Mouse (Mus musculus) hindbrain, embryonic 12.5 days (tissue): ENCODE results near the gene Arhgap17. TPM values are rescaled to one million over a fixed set of nuclear protein-coding genes. Genes with fewer than 3 reads are reported as not detected.

Experiments
- ATAC-seq: fragments of 200-750 bp; cut with Nextera tagmentation; 2 replicates; pipeline ENCODE4 v1.8.0; 2017; ENCODE audit warnings: moderate TSS enrichment; ENCODE audit not compliant: low FRiP score
- H3K27ac ChIP-seq: fragments of 300-500 bp; sonication (generic); 2 replicates; pipeline ENCODE4 v1.5.1; 2016; ENCODE audit warnings: mild to moderate bottlenecking
- H3K27me3 ChIP-seq: fragments of 300-500 bp; sonication (generic); 2 replicates; pipeline ENCODE4 v1.6.1; 2016; ENCODE audit warnings: mild to moderate bottlenecking
- H3K36me3 ChIP-seq: fragments of 300-500 bp; sonication (generic); 2 replicates; pipeline ENCODE4 v1.6.1; 2016; ENCODE audit warnings: mild to moderate bottlenecking
- H3K4me1 ChIP-seq: fragments of 300-500 bp; sonication (generic); 2 replicates; pipeline ENCODE4 v1.6.1; 2016
- H3K4me2 ChIP-seq: fragments of 300-500 bp; sonication (generic); replicated peaks from 2 replicates; pipeline ENCODE4 v1.6.1; 2016; ENCODE audit warnings: mild to moderate bottlenecking
- H3K4me3 ChIP-seq: fragments of 300-500 bp; sonication (generic); 2 replicates; pipeline ENCODE4 v1.5.1; 2016; ENCODE audit warnings: mild to moderate bottlenecking
- H3K9ac ChIP-seq: fragments of 300-500 bp; sonication (generic); 2 replicates; pipeline ENCODE4 v1.6.1; 2016; ENCODE audit warnings: mild to moderate bottlenecking, moderate library complexity
- H3K9me3 ChIP-seq: fragments of 300-500 bp; sonication (generic); replicated peaks from 2 replicates; pipeline ENCODE4 v1.6.1; 2016; ENCODE audit warnings: mild to moderate bottlenecking
- WGBS: fragments of 180-500 bp; shearing (Covaris S2); methylation state at CpG from one replicate; pipeline ENCODE4 v1.1.7; 2016; 5-methylcytosine and 5-hydroxymethylcytosine counted together
- polyA plus RNA-seq: library from polyadenylated mRNA; unstranded; fragments of >200 nt; fragmentation: Nextera tagmentation; extraction: Ambion mirVana; gene quantifications from 2 replicates; pipeline ENCODE4 v1.2.1, GENCODE M21; 2016

Gene Arhgap17
- polyA plus RNA-seq = 23.7 and 25.2 TPM in 2 replicates

DNA sequence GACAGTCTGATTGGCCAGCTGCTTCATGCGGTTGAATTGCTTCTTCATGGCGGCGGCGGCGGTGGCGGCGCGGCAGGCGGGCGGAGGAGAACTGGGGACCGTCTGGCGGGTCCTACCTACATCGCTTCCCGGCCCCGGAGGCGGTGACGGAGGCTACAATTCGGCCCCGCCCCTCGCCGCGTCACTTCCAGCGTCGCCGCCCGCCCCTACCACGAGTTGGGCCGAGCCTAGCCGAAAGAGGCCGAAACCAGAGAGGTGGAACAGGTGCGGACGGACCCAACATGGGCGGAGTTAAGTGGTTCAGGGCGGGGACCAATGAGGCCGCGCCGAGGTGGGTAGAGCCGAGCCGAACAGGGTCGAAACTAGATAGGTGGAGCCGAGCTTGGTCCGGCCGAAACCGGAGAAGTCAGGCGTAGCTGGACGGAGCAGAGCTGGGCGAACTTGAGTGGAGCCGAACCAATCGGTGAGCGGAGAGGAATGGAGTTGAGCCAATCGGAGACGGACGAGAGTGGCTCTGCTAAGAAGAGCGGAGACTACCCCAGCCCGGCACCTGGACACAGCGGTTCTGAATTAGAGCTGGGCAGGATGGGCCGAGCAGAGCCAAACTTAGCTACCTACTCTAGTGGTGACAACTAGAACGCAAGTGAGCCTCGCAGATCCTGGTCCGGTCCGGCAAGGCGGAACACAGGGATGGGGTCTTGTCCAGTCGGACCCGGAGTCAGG, at the start of gene Arhgap17, which contains the start of gene Lcmt1:
Arhgap17 (minus strand) TSS at position 157 of the 723 bp plus-strand sequence.
Lcmt1 (plus strand) TSS at position 26 of the 723 bp plus-strand sequence.
- Histone ChIP-seq H3K4me3 (peak within 1 kb of the TSS; percentile 82), H3K9ac (peak within 1 kb of the TSS; percentile 90), H3K27me3 (no peaks in the 10 kb centered on the region; the same call in 1 of the 2 replicates), H3K4me2 (peak within 1 kb of the TSS; percentile 82), H3K9me3 (no peaks in the 10 kb centered on the region), H3K36me3 (no peaks in the 10 kb centered on the region), H3K27ac (peak within 1 kb of the TSS; percentile 92), H3K4me1 (peaks cover 30% of the 10 kb centered on the region)
- ATAC-seq = peak; percentile 97
- under 1% methylated on average over 64 of the region's 64 CpGs for WGBS

DNA sequence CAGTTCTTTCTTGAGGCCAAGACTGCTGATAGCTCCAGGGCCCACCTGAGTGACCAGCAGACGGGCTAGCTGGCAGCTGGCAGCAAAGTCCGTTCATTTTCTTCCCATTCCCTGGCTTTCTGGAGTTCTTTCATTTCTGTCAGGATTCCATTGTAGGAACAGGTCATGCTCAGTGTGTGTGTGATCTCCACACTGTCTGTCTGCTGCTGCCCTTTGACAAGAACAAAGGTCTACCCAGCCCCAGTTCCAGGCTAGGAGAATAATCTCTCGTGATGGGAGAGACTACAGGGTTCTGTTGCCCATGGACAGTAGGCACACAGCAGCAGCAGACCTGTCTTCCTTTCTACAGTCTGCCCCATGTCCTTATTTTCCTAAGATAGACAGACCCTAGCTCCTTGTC, 47.9 kb upstream of the Arhgap17 start:
- H3K9ac ChIP-seq = no peak overlapping the region
- no peak for ATAC-seq
- no peaks in the 10 kb centered on the region for H3K27me3 ChIP-seq
- no peak overlapping the region for H3K27ac ChIP-seq
- H3K4me3 ChIP-seq = no peak overlapping the region
- no peak overlapping the region for H3K4me2 ChIP-seq
- H3K36me3 ChIP-seq = peaks cover 44% of the 10 kb centered on the region
- H3K9me3 ChIP-seq = no peaks in the 10 kb centered on the region
- no peaks in the 10 kb centered on the region for H3K4me1 ChIP-seq
- 90% methylated on average over 3 of the region's 3 CpGs for WGBS

DNA sequence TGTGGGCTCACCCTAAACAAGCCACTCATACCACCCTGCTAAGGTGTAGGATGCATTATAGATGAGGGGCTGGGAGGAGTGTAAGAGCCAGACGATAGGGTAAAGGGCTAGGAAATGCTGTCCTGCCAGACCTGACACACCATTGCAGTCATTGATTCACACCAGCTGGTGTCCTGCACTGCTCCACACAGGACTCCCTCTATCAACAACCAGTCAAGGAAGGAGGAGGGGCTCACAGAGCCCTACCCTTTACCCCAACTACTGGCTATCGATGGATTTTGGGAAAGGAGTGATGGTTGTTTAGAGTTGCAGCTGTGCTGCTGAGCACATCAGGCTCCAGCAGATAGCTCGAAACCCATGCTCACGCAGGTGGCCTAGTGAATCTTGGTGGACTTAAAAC, 47.1 kb upstream of the Arhgap17 start:
- Histone ChIP-seq H3K27ac (no peak overlapping the region), H3K9ac (no peak overlapping the region), H3K4me1 (no peaks in the 10 kb centered on the region), H3K27me3 (no peaks in the 10 kb centered on the region), H3K4me3 (no peak overlapping the region), H3K36me3 (peaks cover 42% of the 10 kb centered on the region), H3K4me2 (no peak overlapping the region), H3K9me3 (no peaks in the 10 kb centered on the region)
- ATAC-seq = no peak
- 87% methylated on average over 4 of the region's 4 CpGs for WGBS

GRCm38 (mm10) chr7:123412143-123412542, 42.4 kb upstream of the Arhgap17 start:
- Histone ChIP-seq H3K4me3 (no peak overlapping the region), H3K9me3 (no peaks in the 10 kb centered on the region), H3K27ac (no peak overlapping the region), H3K36me3 (peaks cover 35% of the 10 kb centered on the region), H3K27me3 (no peaks in the 10 kb centered on the region), H3K4me1 (no peaks in the 10 kb centered on the region), H3K4me2 (no peak overlapping the region), H3K9ac (no peak overlapping the region)
- ATAC-seq = no peak
- WGBS = 92% methylated on average over 3 of the region's 3 CpGs

GRCm38 (mm10) chr7:123411109-123411508, 41.4 kb upstream of the Arhgap17 start:
- H3K9ac ChIP-seq = no peak overlapping the region
- 89% methylated on average over 1 of the region's 1 CpGs for WGBS
- H3K9me3 ChIP-seq = no peaks in the 10 kb centered on the region
- no peak overlapping the region for H3K4me3 ChIP-seq
- H3K4me2 ChIP-seq = no peak overlapping the region
- H3K27ac ChIP-seq = no peak overlapping the region
- H3K36me3 ChIP-seq = peaks cover 41% of the 10 kb centered on the region
- no peaks in the 10 kb centered on the region for H3K27me3 ChIP-seq
- no peak for ATAC-seq
- no peaks in the 10 kb centered on the region for H3K4me1 ChIP-seq

DNA sequence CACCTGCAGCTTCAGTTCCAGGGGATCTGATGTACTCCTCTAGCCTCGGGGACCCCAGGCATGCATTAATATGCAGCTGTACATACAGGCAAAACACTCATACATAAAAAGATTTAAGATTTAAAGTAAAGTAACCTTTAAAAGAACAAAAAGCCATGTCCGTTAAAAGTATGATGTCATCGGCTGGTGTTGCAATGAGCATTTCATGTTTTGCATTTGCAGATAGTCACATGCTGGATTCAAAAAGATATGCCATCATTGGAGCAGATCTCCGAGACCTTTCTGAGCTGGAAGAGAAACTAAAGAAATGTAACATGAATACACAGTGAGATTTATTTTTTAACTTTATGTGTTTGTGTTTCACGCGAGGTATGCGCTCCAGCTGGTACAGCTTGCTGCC, 40.8 kb upstream of the Arhgap17 start:
- ATAC-seq = no peak
- peaks cover 47% of the 10 kb centered on the region for H3K36me3 ChIP-seq
- no peak overlapping the region for H3K27ac ChIP-seq
- no peaks in the 10 kb centered on the region for H3K9me3 ChIP-seq
- H3K4me3 ChIP-seq = no peak overlapping the region
- no peak overlapping the region for H3K4me2 ChIP-seq
- no peak overlapping the region for H3K9ac ChIP-seq
- no peaks in the 10 kb centered on the region for H3K27me3 ChIP-seq
- no peaks in the 10 kb centered on the region for H3K4me1 ChIP-seq
- 97% methylated on average over 7 of the region's 7 CpGs for WGBS

DNA sequence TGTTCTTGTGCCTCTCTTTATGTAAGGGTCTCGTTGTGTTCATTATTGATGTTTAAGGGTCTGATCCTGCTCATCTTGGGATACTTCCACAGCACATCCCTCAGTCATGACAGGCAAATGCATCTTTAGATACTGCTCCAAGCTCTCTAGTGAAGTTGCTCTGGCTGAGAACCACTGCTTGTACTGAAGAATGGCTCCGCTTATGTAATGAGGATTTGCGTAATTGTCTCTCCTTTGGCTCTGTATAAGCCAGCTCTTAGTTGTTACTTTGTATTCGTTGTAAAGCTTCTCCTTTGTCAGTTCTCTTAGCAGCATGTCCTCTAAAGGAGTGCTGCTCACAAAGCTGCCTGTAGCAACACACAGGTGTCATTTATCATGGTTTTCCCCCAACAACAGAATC, 37.3 kb upstream of the Arhgap17 start:
- no peak for ATAC-seq
- 85% methylated on average over 4 of the region's 4 CpGs for WGBS

GRCm38 (mm10) chr7:123405619-123406018, 35.9 kb upstream of the Arhgap17 start:
- Histone ChIP-seq H3K27ac (no peak overlapping the region), H3K9me3 (no peaks in the 10 kb centered on the region), H3K4me1 (no peaks in the 10 kb centered on the region), H3K27me3 (no peaks in the 10 kb centered on the region), H3K4me3 (no peak overlapping the region), H3K36me3 (peaks cover 50% of the 10 kb centered on the region), H3K4me2 (no peak overlapping the region), H3K9ac (no peak overlapping the region)
- ATAC-seq = no peak
- WGBS = 88% methylated on average over 3 of the region's 3 CpGs

More for the DNA sequence above, 37.3 kb upstream of the Arhgap17 start:
- no peaks in the 10 kb centered on the region for H3K4me1 ChIP-seq
- no peak overlapping the region for H3K9ac ChIP-seq
- no peak overlapping the region for H3K27ac ChIP-seq
- no peaks in the 10 kb centered on the region for H3K27me3 ChIP-seq
- H3K36me3 ChIP-seq = peaks cover 55% of the 10 kb centered on the region
- no peak overlapping the region for H3K4me2 ChIP-seq
- H3K9me3 ChIP-seq = no peaks in the 10 kb centered on the region
- no peak overlapping the region for H3K4me3 ChIP-seq

GRCm38 (mm10) chr7:123404198-123404597, 34.5 kb upstream of the Arhgap17 start:
- no peak overlapping the region for H3K27ac ChIP-seq
- peaks cover 45% of the 10 kb centered on the region for H3K36me3 ChIP-seq
- no peaks in the 10 kb centered on the region for H3K9me3 ChIP-seq
- no peak for ATAC-seq
- H3K4me3 ChIP-seq = no peak overlapping the region
- no peak overlapping the region for H3K9ac ChIP-seq
- no peak overlapping the region for H3K4me2 ChIP-seq
- no peaks in the 10 kb centered on the region for H3K4me1 ChIP-seq
- no peaks in the 10 kb centered on the region for H3K27me3 ChIP-seq
- WGBS = 92% methylated on average over 6 of the region's 6 CpGs

DNA sequence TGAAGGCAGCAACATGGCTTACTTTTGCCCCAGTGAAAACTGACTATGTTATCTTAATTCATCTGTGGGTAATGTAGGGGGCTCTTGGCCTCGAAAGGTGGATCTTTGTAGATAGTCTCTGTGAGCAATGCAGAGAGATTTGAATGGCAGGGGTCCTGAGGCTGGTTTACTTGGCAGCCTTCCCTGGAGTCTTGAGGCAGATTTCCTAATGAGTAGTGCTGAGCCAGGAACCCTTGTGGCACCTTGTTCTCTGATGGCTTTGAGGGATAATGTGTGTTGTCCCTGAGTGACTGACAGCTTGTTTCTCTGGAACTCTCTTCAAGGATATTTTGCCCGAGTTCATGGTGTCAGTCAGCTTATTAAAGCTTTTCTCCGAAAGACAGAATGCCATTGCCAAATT, 31.4 kb upstream of the Arhgap17 start:
- H3K27ac ChIP-seq = no peak overlapping the region
- H3K4me1 ChIP-seq = no peaks in the 10 kb centered on the region
- no peaks in the 10 kb centered on the region for H3K9me3 ChIP-seq
- H3K4me2 ChIP-seq = no peak overlapping the region
- ATAC-seq = no peak
- H3K4me3 ChIP-seq = no peak overlapping the region
- peaks cover 38% of the 10 kb centered on the region for H3K36me3 ChIP-seq
- no peaks in the 10 kb centered on the region for H3K27me3 ChIP-seq
- no peak overlapping the region for H3K9ac ChIP-seq
- 86% methylated on average over 3 of the region's 3 CpGs for WGBS

DNA sequence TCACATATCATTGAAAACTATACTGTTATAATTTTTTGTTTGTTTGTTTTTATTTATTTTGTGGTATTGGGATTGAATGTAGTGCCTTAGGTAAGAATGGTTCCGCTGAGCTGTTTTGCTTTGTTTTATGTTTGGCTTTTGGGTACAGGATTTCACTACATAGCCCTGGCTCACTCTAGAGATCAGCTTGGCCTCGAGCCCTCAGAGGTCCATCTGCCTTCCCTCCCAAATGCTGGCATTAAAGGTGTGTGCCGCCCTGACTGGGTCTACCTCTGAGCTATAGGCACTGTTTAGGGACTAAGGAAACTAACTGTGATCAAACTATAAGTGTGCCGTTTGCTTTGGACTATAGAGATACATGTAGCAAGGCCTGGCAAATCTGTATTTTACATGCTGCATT, 29.6 kb upstream of the Arhgap17 start:
- no peak overlapping the region for H3K27ac ChIP-seq
- H3K9ac ChIP-seq = no peak overlapping the region
- WGBS = 85% methylated on average over 4 of the region's 4 CpGs
- H3K4me2 ChIP-seq = no peak overlapping the region
- no peaks in the 10 kb centered on the region for H3K9me3 ChIP-seq
- no peak for ATAC-seq
- H3K4me1 ChIP-seq = no peaks in the 10 kb centered on the region
- H3K36me3 ChIP-seq = peaks cover 24% of the 10 kb centered on the region
- H3K4me3 ChIP-seq = no peak overlapping the region
- no peaks in the 10 kb centered on the region for H3K27me3 ChIP-seq

- 0 out of 2 replicates have a peak, but pooled peaks cover 23% of the 10 kb centered on the region for H3K36me3 ChIP-seq
- 28% methylated on average over 7 of the region's 7 CpGs for WGBS
- H3K27me3 ChIP-seq = no peaks in the 10 kb centered on the region
- no peak overlapping the region for H3K4me3 ChIP-seq
- no peaks in the 10 kb centered on the region for H3K9me3 ChIP-seq
- no peaks in the 10 kb centered on the region for H3K4me1 ChIP-seq
- H3K4me2 ChIP-seq = no peak overlapping the region
- H3K27ac ChIP-seq = no peak overlapping the region
- H3K9ac ChIP-seq = no peak overlapping the region
- no peak for ATAC-seq
Observed at GRCm38 (mm10) chr7:123398828-123399227, 29.1 kb upstream of the Arhgap17 start.

DNA sequence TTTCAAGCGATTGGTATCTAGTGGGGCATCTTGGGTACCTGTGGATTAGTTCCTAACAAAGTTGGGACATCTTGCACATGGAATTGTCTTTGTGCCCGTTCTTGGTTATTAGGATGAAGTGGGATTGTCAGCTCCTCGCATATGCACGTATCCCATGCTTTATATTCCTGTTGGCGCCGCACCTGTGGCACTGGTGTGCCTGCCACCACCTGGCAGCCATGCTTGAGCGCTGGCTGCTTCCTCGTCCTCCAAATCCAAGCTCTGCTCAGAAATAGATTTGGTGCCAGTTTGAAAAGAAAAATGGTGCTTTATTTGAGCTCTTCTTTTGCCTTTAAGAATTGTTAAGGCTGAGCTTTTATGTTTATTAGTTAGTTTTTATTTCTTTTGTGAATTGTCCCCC, 28.2 kb upstream of the Arhgap17 start:
- Histone ChIP-seq H3K27me3 (no peaks in the 10 kb centered on the region), H3K4me3 (no peak overlapping the region), H3K4me2 (no peak overlapping the region), H3K9ac (no peak overlapping the region), H3K9me3 (no peaks in the 10 kb centered on the region), H3K4me1 (no peaks in the 10 kb centered on the region), H3K27ac (no peak overlapping the region), H3K36me3 (peaks cover 28% of the 10 kb centered on the region)
- WGBS = 91% methylated on average over 8 of the region's 8 CpGs
- ATAC-seq = no peak
